Mouse (Mus musculus) liver, embryonic 11.5 days (tissue): ENCODE data around the gene Gm17087. TPM values are rescaled to one million over a fixed set of nuclear protein-coding genes. Genes with fewer than 3 reads are reported as not detected.

Experiments used
- ATAC-seq: fragments of 200-750 bp; cut with Nextera tagmentation; replicated peaks from 2 replicates; pipeline ENCODE4 v1.8.0; 2017; ENCODE audit warnings: moderate number of reproducible peaks, mild to moderate bottlenecking, moderate TSS enrichment, moderate library complexity; ENCODE audit not compliant: low FRiP score
- DNase-seq: peaks from one replicate; pipeline ENCODE4 v3.0.0-alpha.2; 2017; ENCODE audit warnings: low spot score
- H3K27ac ChIP-seq: fragments of 300-500 bp; sonication (generic); 2 replicates; pipeline ENCODE4 v1.5.1; 2014; ENCODE audit warnings: mild to moderate bottlenecking, low read depth, low read length, control low read depth
- H3K27me3 ChIP-seq: fragments of 300-500 bp; sonication (generic); replicated peaks from 2 replicates; pipeline ENCODE4 v1.6.1; 2014; ENCODE audit warnings: low read length, mixed read lengths; ENCODE audit not compliant: control insufficient read depth, insufficient read depth
- H3K36me3 ChIP-seq: fragments of 300-500 bp; sonication (generic); 2 replicates; pipeline ENCODE4 v1.6.1; 2014; ENCODE audit warnings: mild to moderate bottlenecking, low read length, moderate library complexity, mixed read lengths; ENCODE audit not compliant: control insufficient read depth, insufficient read depth
- H3K4me1 ChIP-seq: fragments of 300-500 bp; sonication (generic); replicated peaks from 2 replicates; pipeline ENCODE4 v1.6.1; 2014; ENCODE audit warnings: low read length, mixed read lengths; ENCODE audit not compliant: control insufficient read depth, insufficient read depth
- H3K4me2 ChIP-seq: fragments of 300-500 bp; sonication (generic); 2 replicates; pipeline ENCODE4 v1.6.1; 2014; ENCODE audit warnings: mild to moderate bottlenecking, control low read depth, moderate library complexity
- H3K4me3 ChIP-seq: fragments of 300-500 bp; sonication (generic); 2 replicates; pipeline ENCODE4 v1.5.1; 2014; ENCODE audit warnings: low read depth, low read length, control low read depth
- H3K9ac ChIP-seq: fragments of 300-500 bp; sonication (generic); 2 replicates; pipeline ENCODE4 v1.6.1; 2014; ENCODE audit warnings: low read depth, low read length, control low read depth
- H3K9me3 ChIP-seq: fragments of 300-500 bp; sonication (generic); 2 replicates; pipeline ENCODE4 v1.6.1; 2016; ENCODE audit warnings: low read length, inconsistent platforms, mixed read lengths; ENCODE audit not compliant: control insufficient read depth
- WGBS: fragments of 180-500 bp; shearing (Covaris S2); extraction: QIAGEN DNeasy Blood & Tissue Kit; methylation state at CpG from one replicate; pipeline ENCODE4 v1.1.7; 2014; 5-methylcytosine and 5-hydroxymethylcytosine counted together
- polyA plus RNA-seq: library from polyadenylated mRNA; unstranded; fragments of >200 nt; fragmentation: Nextera tagmentation; extraction: Ambion mirVana; gene quantifications from 2 replicates; pipeline ENCODE4 v1.2.1, GENCODE M21; 2014

Gene Gm17087
- polyA plus RNA-seq, 1 experiment from 2014 or later = not detected

DNA sequence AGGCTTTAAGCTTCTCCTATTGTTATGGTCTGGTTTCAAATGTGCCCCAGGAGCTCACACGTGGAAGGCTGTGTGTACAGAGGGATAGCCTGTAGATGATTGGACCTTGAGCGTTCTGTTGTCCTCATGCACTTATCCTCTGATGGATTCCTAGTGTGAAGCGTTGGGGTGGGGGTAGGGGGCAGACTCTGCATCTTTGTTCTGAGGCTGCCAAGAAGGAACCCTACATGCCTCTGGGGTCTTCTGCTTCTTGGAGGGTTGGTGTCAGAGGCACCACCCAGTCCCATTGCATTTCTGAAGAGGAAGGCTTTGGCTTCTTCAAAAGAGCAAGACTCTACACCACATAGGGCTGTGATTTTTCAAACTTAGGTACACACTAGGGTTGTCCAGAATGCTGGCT, 13.1 kb downstream of the Gm17087 start:
- 64% methylated on average over 3 of the region's 3 CpGs for WGBS
- no peaks in the 10 kb centered on the region for H3K36me3 ChIP-seq
- DNase-seq (no peak), ATAC-seq (no peak)
- no peak overlapping the region for H3K4me2 ChIP-seq
- no peaks in the 10 kb centered on the region for H3K4me1 ChIP-seq
- H3K27me3 ChIP-seq = no peaks in the 10 kb centered on the region
- no peak overlapping the region for H3K27ac ChIP-seq
- H3K9ac ChIP-seq = no peak overlapping the region
- H3K9me3 ChIP-seq = no peaks in the 10 kb centered on the region
- no peak overlapping the region for H3K4me3 ChIP-seq

GRCm38 (mm10) chr17:8552346-8553035, 14.3 kb downstream of the Gm17087 start:
- H3K27ac ChIP-seq = no peak overlapping the region
- H3K36me3 ChIP-seq = no peaks in the 10 kb centered on the region
- no peak overlapping the region for H3K4me2 ChIP-seq
- H3K9ac ChIP-seq = no peak overlapping the region
- H3K4me3 ChIP-seq = no peak overlapping the region
- 76% methylated on average over 8 of the region's 8 CpGs for WGBS
- no peaks in the 10 kb centered on the region for H3K27me3 ChIP-seq
- no peaks in the 10 kb centered on the region for H3K9me3 ChIP-seq
- no peak for ATAC-seq
- H3K4me1 ChIP-seq = no peaks in the 10 kb centered on the region
- no peak for DNase-seq

- 76% methylated on average over 3 of the region's 3 CpGs for WGBS
- no peak overlapping the region for H3K9ac ChIP-seq
- no peak for ATAC-seq
- no peak overlapping the region for H3K27ac ChIP-seq
- no peak for DNase-seq
- H3K4me2 ChIP-seq = no peak overlapping the region
- no peak overlapping the region for H3K4me3 ChIP-seq
- H3K27me3 ChIP-seq = no peaks in the 10 kb centered on the region
- no peaks in the 10 kb centered on the region for H3K4me1 ChIP-seq
- no peaks in the 10 kb centered on the region for H3K36me3 ChIP-seq
- no peaks in the 10 kb centered on the region for H3K9me3 ChIP-seq
Observed at GRCm38 (mm10) chr17:8551641-8552040, 15.1 kb downstream of the Gm17087 start.

DNA sequence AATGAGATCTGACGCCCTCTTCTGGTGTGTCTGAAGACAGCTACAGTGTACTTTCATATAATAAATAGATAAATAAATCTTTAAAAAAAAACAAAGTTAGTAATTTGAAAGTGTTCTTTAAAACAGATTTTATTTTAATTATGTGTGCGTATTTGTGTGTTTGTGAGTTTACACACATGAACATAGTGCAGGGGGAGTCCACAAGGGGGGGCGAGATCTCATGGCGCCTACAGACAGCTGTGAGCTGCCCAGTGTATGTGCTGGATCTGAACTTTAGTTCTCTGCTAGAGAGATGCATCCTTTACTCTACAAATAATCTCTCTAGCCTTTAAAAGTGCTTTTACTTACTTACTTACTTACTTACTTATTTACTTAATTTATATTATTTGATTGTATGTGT, 18.0 kb downstream of the Gm17087 start:
- WGBS = 75% methylated on average over 4 of the region's 4 CpGs
- no peak overlapping the region for H3K27ac ChIP-seq
- H3K27me3 ChIP-seq = no peaks in the 10 kb centered on the region
- no peaks in the 10 kb centered on the region for H3K36me3 ChIP-seq
- no peak overlapping the region for H3K4me3 ChIP-seq
- no peak overlapping the region for H3K9ac ChIP-seq
- no peaks in the 10 kb centered on the region for H3K9me3 ChIP-seq
- ATAC-seq = no peak
- no peak for DNase-seq
- H3K4me2 ChIP-seq = no peak overlapping the region
- no peaks in the 10 kb centered on the region for H3K4me1 ChIP-seq

GRCm38 (mm10) chr17:8546366-8546765, 20.4 kb downstream of the Gm17087 start:
- no peak overlapping the region for H3K4me3 ChIP-seq
- DNase-seq = no peak
- no peak overlapping the region for H3K9ac ChIP-seq
- H3K27me3 ChIP-seq = no peaks in the 10 kb centered on the region
- ATAC-seq = no peak
- 82% methylated on average over 9 of the region's 9 CpGs for WGBS
- H3K4me1 ChIP-seq = no peaks in the 10 kb centered on the region
- no peak overlapping the region for H3K27ac ChIP-seq
- no peak overlapping the region for H3K4me2 ChIP-seq
- H3K36me3 ChIP-seq = no peaks in the 10 kb centered on the region
- no peaks in the 10 kb centered on the region for H3K9me3 ChIP-seq

DNA sequence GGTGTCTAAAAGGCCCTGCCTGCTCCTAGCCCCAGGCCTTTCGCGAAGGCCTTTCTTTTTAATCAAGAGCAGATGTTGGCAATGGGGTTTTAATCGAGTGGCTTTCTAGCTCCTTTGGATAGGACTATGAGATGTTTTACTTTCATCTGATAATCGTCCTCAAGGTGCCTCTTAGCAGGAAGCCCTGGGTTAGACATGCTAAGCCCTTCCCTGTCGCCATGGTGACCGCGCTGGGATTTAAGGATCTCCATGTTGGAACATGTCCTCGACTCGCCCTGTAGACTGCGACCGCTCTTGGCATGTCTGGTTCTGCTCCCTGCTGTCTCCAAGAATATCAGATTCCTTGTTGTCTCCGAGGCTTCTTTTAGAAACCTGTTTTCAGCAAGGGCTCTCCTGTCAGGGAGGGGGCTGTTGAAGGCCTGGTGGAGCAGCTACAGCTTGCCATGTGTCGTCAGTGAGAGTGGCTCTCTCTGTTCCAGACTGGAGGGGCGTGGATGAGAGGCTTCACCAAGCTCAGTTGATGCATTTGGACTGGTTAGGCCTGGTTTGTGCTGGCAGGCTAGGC, 24.7 kb downstream of the Gm17087 start:
- H3K27me3 ChIP-seq = no peaks in the 10 kb centered on the region
- H3K27ac ChIP-seq = no peak overlapping the region
- DNase-seq (no peak), ATAC-seq (no peak)
- no peak overlapping the region for H3K4me3 ChIP-seq
- H3K4me2 ChIP-seq = no peak overlapping the region
- no peaks in the 10 kb centered on the region for H3K9me3 ChIP-seq
- H3K9ac ChIP-seq = no peak overlapping the region
- no peaks in the 10 kb centered on the region for H3K4me1 ChIP-seq
- WGBS = 75% methylated on average over 14 of the region's 14 CpGs
- no peaks in the 10 kb centered on the region for H3K36me3 ChIP-seq

DNA sequence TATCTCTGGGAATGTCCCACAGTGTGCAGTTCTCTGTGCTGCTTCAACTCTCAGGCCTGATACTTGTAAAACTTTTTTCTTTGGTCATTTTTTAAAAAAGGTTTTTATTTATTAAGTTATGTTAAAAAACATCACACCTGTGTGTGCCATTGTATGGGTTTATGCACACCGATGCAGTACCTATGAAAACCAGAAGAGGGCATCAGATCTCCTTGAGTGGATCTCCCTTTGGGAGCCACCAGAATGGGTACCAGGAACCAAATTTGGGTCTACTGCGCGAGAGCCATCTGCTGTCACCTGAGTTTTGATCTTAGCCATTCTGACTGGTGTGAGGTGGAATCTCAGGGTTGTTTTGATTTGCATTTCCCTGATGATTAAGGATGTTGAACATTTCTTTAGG, 28.6 kb downstream of the Gm17087 start:
- Histone ChIP-seq H3K4me2 (no peak overlapping the region), H3K4me3 (no peak overlapping the region), H3K27me3 (no peaks in the 10 kb centered on the region), H3K27ac (no peak overlapping the region), H3K4me1 (no peaks in the 10 kb centered on the region), H3K9me3 (no peaks in the 10 kb centered on the region), H3K36me3 (no peaks in the 10 kb centered on the region), H3K9ac (no peak overlapping the region)
- DNase-seq (no peak), ATAC-seq (no peak)
- WGBS = 68% methylated on average over 3 of the region's 3 CpGs

DNA sequence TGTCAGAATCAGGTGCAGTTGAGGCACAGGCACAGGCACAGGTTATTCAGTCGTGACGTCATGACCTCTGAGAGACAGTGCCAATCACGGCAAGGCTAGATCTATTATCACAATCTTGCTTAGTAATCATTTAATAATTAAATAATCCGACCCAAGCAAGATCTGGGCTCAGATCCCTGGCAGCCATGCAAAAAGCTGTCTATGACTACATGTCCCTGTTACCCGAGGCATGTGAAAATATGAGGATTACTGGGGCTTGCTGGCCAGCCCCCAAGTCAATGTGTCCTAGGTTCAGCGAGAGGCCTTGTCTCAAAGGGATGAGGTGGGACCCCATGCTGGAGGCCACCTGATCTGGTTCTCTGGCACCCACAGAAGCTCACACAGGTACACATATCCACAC, 30.2 kb downstream of the Gm17087 start:
- Histone ChIP-seq H3K27ac (no peak overlapping the region), H3K36me3 (no peaks in the 10 kb centered on the region), H3K27me3 (no peaks in the 10 kb centered on the region), H3K9ac (no peak overlapping the region), H3K4me3 (no peak overlapping the region), H3K9me3 (no peaks in the 10 kb centered on the region), H3K4me1 (no peaks in the 10 kb centered on the region), H3K4me2 (no peak overlapping the region)
- ATAC-seq = no peak
- WGBS = 71% methylated on average over 6 of the region's 6 CpGs
- no peak for DNase-seq

GRCm38 (mm10) chr17:8533828-8534227, 32.9 kb downstream of the Gm17087 start:
- Histone ChIP-seq H3K36me3 (no peaks in the 10 kb centered on the region), H3K4me1 (no peaks in the 10 kb centered on the region), H3K4me2 (no peak overlapping the region), H3K27ac (no peak overlapping the region), H3K9me3 (no peaks in the 10 kb centered on the region), H3K9ac (no peak overlapping the region), H3K27me3 (no peaks in the 10 kb centered on the region), H3K4me3 (no peak overlapping the region)
- DNase-seq (no peak), ATAC-seq (no peak)
- WGBS = 33% methylated on average over 3 of the region's 3 CpGs
